Mouse (Mus musculus) thymus, adult 2 months (tissue): ENCODE measurements around the gene Spindoc.

Experiments used
- CTCF ChIP-seq: fragments of 200-500 bp; IDR thresholded peaks from 2 replicates; pipeline ENCODE4 v1.5.1; 2012; ENCODE audit warnings: mild to moderate bottlenecking, control low read depth, low read length, moderate library complexity, borderline replicate concordance; ENCODE audit not compliant: control insufficient read depth, poor library complexity, insufficient read depth; ENCODE audit errors: extremely low read depth
- POLR2A ChIP-seq: fragments of 200-500 bp; IDR thresholded peaks from 2 replicates; pipeline ENCODE4 v1.6.1; 2012; ENCODE audit warnings: mild to moderate bottlenecking, low read length, control low read depth, moderate library complexity; ENCODE audit not compliant: control insufficient read depth, poor library complexity, insufficient read depth; ENCODE audit errors: extremely low read depth

DNA sequence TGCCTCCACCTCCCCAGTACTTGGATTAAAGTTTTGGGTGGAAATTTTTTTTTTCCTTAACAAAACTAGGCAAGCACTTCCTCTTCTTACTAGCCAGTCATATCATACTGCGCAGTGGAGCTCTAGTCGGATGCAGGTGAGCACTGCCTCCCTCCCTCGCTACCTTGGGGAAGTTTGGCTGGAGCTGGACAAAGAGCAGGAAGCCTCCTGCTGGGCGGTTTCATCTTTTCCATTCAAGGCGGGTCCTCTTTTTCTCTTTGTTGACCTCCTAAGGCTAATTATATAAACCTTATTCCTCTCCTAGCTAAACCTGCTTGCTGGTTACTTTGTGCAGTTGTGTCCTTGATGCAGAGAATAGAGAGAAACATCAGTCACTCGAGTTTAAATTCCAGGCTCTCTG is 29.2 kb downstream of the Spindoc start:
- TF ChIP-seq POLR2A: no peak
- TF ChIP-seq CTCF: no peak
